Mouse (Mus musculus) G1E-ER4 (cell line): ENCODE measurements around the gene Slc39a3. TPM values are rescaled to one million over a fixed set of nuclear protein-coding genes. Genes with fewer than 3 reads are reported as not detected.

ENCODE experiments used
- GATA1 ChIP-seq: IDR thresholded peaks from one replicate; pipeline ENCODE4 v1.8.0; 2012; ENCODE audit warnings: low read length, inconsistent platforms
- polyA plus RNA-seq: library from polyadenylated mRNA; stranded (reverse); fragments of >175 nt; gene quantifications from 2 replicates; pipeline ENCODE4 v1.2.3, GENCODE M21; 2012

The Slc39a3 gene
- 11.6 and 12.0 TPM in 2 replicates for polyA plus RNA-seq

GRCm38 (mm10) chr10:81036988-81037580 lies at the start of gene Slc39a3:
TSS of gene Slc39a3 (minus strand) at chr10:81037426.
- TF ChIP-seq GATA1, result no peak

GRCm38 (mm10) chr10:81087021-81087420 lies 49.8 kb upstream of the Slc39a3 start:
- no peak for TF ChIP-seq GATA1

GRCm38 (mm10) chr10:81082168-81082960 lies 45.1 kb upstream of the Slc39a3 start:
- TF ChIP-seq GATA1, result no peak

- no peak for TF ChIP-seq GATA1
Measured at GRCm38 (mm10) chr10:81080008-81080655, 42.9 kb upstream of the Slc39a3 start.

- TF ChIP-seq GATA1, result no peak
Measured at GRCm38 (mm10) chr10:81077916-81078315, 40.7 kb upstream of the Slc39a3 start.

- no peak for TF ChIP-seq GATA1
Measured at GRCm38 (mm10) chr10:81076356-81076755, 39.1 kb upstream of the Slc39a3 start.

- no peak for TF ChIP-seq GATA1
Measured at GRCm38 (mm10) chr10:81075734-81076133, 38.5 kb upstream of the Slc39a3 start.

- no peak for TF ChIP-seq GATA1
Measured at GRCm38 (mm10) chr10:81073464-81073863, 36.2 kb upstream of the Slc39a3 start.

GRCm38 (mm10) chr10:81072290-81072689 lies 35.1 kb upstream of the Slc39a3 start:
- TF ChIP-seq GATA1, result no peak

GRCm38 (mm10) chr10:81069836-81070235 lies 32.6 kb upstream of the Slc39a3 start, which contains the start of gene Thop1:
TSS of gene Thop1 (plus strand) at chr10:81070035.
- TF ChIP-seq GATA1, result no peak

GRCm38 (mm10) chr10:81068706-81069105 lies 31.5 kb upstream of the Slc39a3 start:
- TF ChIP-seq GATA1, result no peak

GRCm38 (mm10) chr10:81062710-81063109 lies 25.5 kb upstream of the Slc39a3 start:
- TF ChIP-seq GATA1, result no peak

- no peak for TF ChIP-seq GATA1
Measured at GRCm38 (mm10) chr10:81059603-81060543, 22.6 kb upstream of the Slc39a3 start, which contains the start of gene Sgta. TSS of gene Sgta (minus strand) at chr10:81060181.

GRCm38 (mm10) chr10:81058896-81059295 lies 21.7 kb upstream of the Slc39a3 start:
- no peak for TF ChIP-seq GATA1
